Mouse (Mus musculus) C2C12 (cell line): ENCODE measurements around the gene Ttll6.

Experiments
- CTCF ChIP-seq: IDR thresholded peaks from one replicate; pipeline ENCODE4 v1.5.1; 2011; ENCODE audit not compliant: control insufficient read depth, insufficient read depth, insufficient read length
- MAX ChIP-seq: IDR thresholded peaks from one replicate; pipeline ENCODE4 v1.6.1; 2011; ENCODE audit warnings: mild to moderate bottlenecking, control low read depth
- MYOD1 ChIP-seq: IDR thresholded peaks from one replicate; pipeline ENCODE4 v1.6.1; 2011; ENCODE audit warnings: low read depth; ENCODE audit not compliant: control insufficient read depth, insufficient read length

GRCm38 (mm10) chr11:96175511-96175910, 41.9 kb downstream of the Ttll6 start:
- TF ChIP-seq CTCF, result no peak
- no peak for TF ChIP-seq MYOD1
- no peak for TF ChIP-seq MAX
